Mouse (Mus musculus) intestine, embryonic 15.5 days (tissue): ENCODE results near the gene Fam171a2. TPM values are rescaled to one million over a fixed set of nuclear protein-coding genes. Genes with fewer than 3 reads are reported as not detected.

Source experiments
- ATAC-seq: fragments of 200-750 bp; cut with Nextera tagmentation; 2 replicates; pipeline ENCODE4 v1.8.0; 2017; ENCODE audit warnings: moderate TSS enrichment, moderate library complexity
- H3K27ac ChIP-seq: fragments of 300-500 bp; sonication (generic); 2 replicates; pipeline ENCODE4 v1.5.1; 2015; ENCODE audit warnings: mild to moderate bottlenecking, inconsistent platforms
- H3K27me3 ChIP-seq: fragments of 300-500 bp; sonication (generic); replicated peaks from 2 replicates; pipeline ENCODE4 v1.6.1; 2015; ENCODE audit warnings: inconsistent platforms
- H3K36me3 ChIP-seq: fragments of 300-500 bp; sonication (generic); 2 replicates; pipeline ENCODE4 v1.6.1; 2015; ENCODE audit warnings: inconsistent platforms
- H3K4me1 ChIP-seq: fragments of 300-500 bp; sonication (generic); replicated peaks from 2 replicates; pipeline ENCODE4 v1.6.1; 2015; ENCODE audit warnings: inconsistent platforms
- H3K4me2 ChIP-seq: fragments of 300-500 bp; sonication (generic); replicated peaks from 2 replicates; pipeline ENCODE4 v1.6.1; 2015; ENCODE audit warnings: mild to moderate bottlenecking, inconsistent platforms
- H3K4me3 ChIP-seq: fragments of 300-500 bp; sonication (generic); replicated peaks from 2 replicates; pipeline ENCODE4 v1.5.1; 2015; ENCODE audit warnings: inconsistent platforms
- H3K9ac ChIP-seq: fragments of 300-500 bp; sonication (generic); 2 replicates; pipeline ENCODE4 v1.6.1; 2015; ENCODE audit warnings: inconsistent platforms
- H3K9me3 ChIP-seq: fragments of 300-500 bp; sonication (generic); 2 replicates; pipeline ENCODE4 v1.6.1; 2016; ENCODE audit warnings: inconsistent platforms
- WGBS: fragments of 180-500 bp; shearing (Covaris S2); methylation state at CpG from one replicate; pipeline ENCODE4 v1.1.7; 2015; 5-methylcytosine and 5-hydroxymethylcytosine counted together
- polyA plus RNA-seq: library from polyadenylated mRNA; unstranded; fragments of >200 nt; fragmentation: Nextera tagmentation; extraction: Ambion mirVana; gene quantifications from 2 replicates; pipeline ENCODE4 v1.2.1, GENCODE M21; 2015

The Fam171a2 gene
- polyA plus RNA-seq, 1 experiment from 2014 or later: 3.2 TPM

- Histone ChIP-seq H3K4me3 (no peak overlapping the region), H3K9me3 (no peaks in the 10 kb centered on the region), H3K4me1 (peaks cover 39% of the 10 kb centered on the region), H3K4me2 (no peak overlapping the region), H3K27me3 (no peaks in the 10 kb centered on the region), H3K9ac (no peak overlapping the region), H3K27ac (no peak overlapping the region), H3K36me3 (no peaks in the 10 kb centered on the region)
- no peak for ATAC-seq
- WGBS: 20% methylated on average over 8 of the region's 8 CpGs
These were observed 845 bp upstream of the Fam171a2 start for GRCm38 (mm10) chr11:102448327-102448726.

- Histone ChIP-seq H3K36me3 (0 out of 2 replicates have a peak, but pooled peaks cover 3% of the 10 kb centered on the region), H3K27me3 (no peaks in the 10 kb centered on the region), H3K4me3 (peak overlapping the region; percentile 90), H3K9me3 (no peaks in the 10 kb centered on the region), H3K9ac (peak overlapping the region; percentile 96), H3K4me1 (peaks cover 39% of the 10 kb centered on the region), H3K27ac (peak overlapping the region; percentile 90), H3K4me2 (peak overlapping the region; percentile 96)
- peak; percentile 59 for ATAC-seq
- under 1% methylated on average over 45 of the region's 49 CpGs for WGBS
These were observed 661 bp downstream of the Fam171a2 start for GRCm38 (mm10) chr11:102446581-102447461.

- Histone ChIP-seq H3K27ac (peak overlapping the region; percentile 90), H3K9me3 (no peaks in the 10 kb centered on the region), H3K27me3 (no peaks in the 10 kb centered on the region), H3K4me1 (peaks cover 39% of the 10 kb centered on the region), H3K4me2 (peak overlapping the region; percentile 96), H3K4me3 (peak overlapping the region; percentile 90), H3K36me3 (0 out of 2 replicates have a peak, but pooled peaks cover 3% of the 10 kb centered on the region), H3K9ac (peak overlapping the region; percentile 96)
- 15% methylated on average over 7 of the region's 7 CpGs for WGBS
- peak; percentile 46 for ATAC-seq
These were observed 1.6 kb downstream of the Fam171a2 start for GRCm38 (mm10) chr11:102445891-102446361.

- ATAC-seq: peak; percentile 13
- Histone ChIP-seq H3K27ac (peak overlapping the region; percentile 90), H3K4me2 (peak overlapping the region; percentile 96), H3K27me3 (no peaks in the 10 kb centered on the region), H3K4me1 (peaks cover 39% of the 10 kb centered on the region), H3K9me3 (no peaks in the 10 kb centered on the region), H3K4me3 (peak overlapping the region; percentile 90), H3K9ac (0 out of 2 replicates have a peak overlapping the region, but pooled peaks have one; percentile 96), H3K36me3 (0 out of 2 replicates have a peak, but pooled peaks cover 3% of the 10 kb centered on the region)
- 22% methylated on average over 10 of the region's 10 CpGs for WGBS
These were observed 2.1 kb downstream of the Fam171a2 start for GRCm38 (mm10) chr11:102445264-102445890.

GRCm38 (mm10) chr11:102444781-102445180 is 2.7 kb downstream of the Fam171a2 start:
- Histone ChIP-seq H3K9ac (no peak overlapping the region), H3K4me1 (peaks cover 39% of the 10 kb centered on the region), H3K27me3 (no peaks in the 10 kb centered on the region), H3K36me3 (peaks cover 4% of the 10 kb centered on the region; the same call in 1 of the 2 replicates), H3K4me2 (peak overlapping the region; percentile 96), H3K4me3 (0 out of 2 replicates have a peak overlapping the region, but pooled peaks have one; percentile 90), H3K9me3 (no peaks in the 10 kb centered on the region), H3K27ac (no peak overlapping the region; the same call in 1 of the 2 replicates)
- 12% methylated on average over 6 of the region's 6 CpGs for WGBS
- no peak for ATAC-seq

- H3K27me3 ChIP-seq: no peaks in the 10 kb centered on the region
- no peak overlapping the region for H3K9ac ChIP-seq
- 70% methylated on average over 3 of the region's 3 CpGs for WGBS
- peaks cover 6% of the 10 kb centered on the region; the same call in 1 of the 2 replicates for H3K36me3 ChIP-seq
- no peak overlapping the region for H3K27ac ChIP-seq
- peaks cover 39% of the 10 kb centered on the region for H3K4me1 ChIP-seq
- no peak overlapping the region for H3K4me2 ChIP-seq
- ATAC-seq: no peak
- no peak overlapping the region for H3K4me3 ChIP-seq
- no peaks in the 10 kb centered on the region for H3K9me3 ChIP-seq
These were observed 3.2 kb downstream of the Fam171a2 start for GRCm38 (mm10) chr11:102444321-102444720.

GRCm38 (mm10) chr11:102443740-102444139 is 3.7 kb downstream of the Fam171a2 start:
- ATAC-seq: no peak
- WGBS: 66% methylated on average over 12 of the region's 12 CpGs
- no peak overlapping the region for H3K4me2 ChIP-seq
- no peaks in the 10 kb centered on the region for H3K9me3 ChIP-seq
- H3K27ac ChIP-seq: no peak overlapping the region
- H3K4me1 ChIP-seq: peaks cover 39% of the 10 kb centered on the region
- no peak overlapping the region for H3K9ac ChIP-seq
- no peak overlapping the region for H3K4me3 ChIP-seq
- H3K27me3 ChIP-seq: 0 out of 2 replicates have a peak, but pooled peaks cover 1% of the 10 kb centered on the region
- peaks cover 6% of the 10 kb centered on the region for H3K36me3 ChIP-seq

- no peak for ATAC-seq
- 88% methylated on average over 6 of the region's 6 CpGs for WGBS
- Histone ChIP-seq H3K36me3 (peaks cover 6% of the 10 kb centered on the region), H3K4me2 (no peak overlapping the region), H3K27ac (no peak overlapping the region), H3K9me3 (no peaks in the 10 kb centered on the region), H3K4me1 (peaks cover 40% of the 10 kb centered on the region), H3K9ac (no peak overlapping the region), H3K27me3 (0 out of 2 replicates have a peak, but pooled peaks cover 6% of the 10 kb centered on the region), H3K4me3 (no peak overlapping the region)
These were observed 5.4 kb downstream of the Fam171a2 start for GRCm38 (mm10) chr11:102442089-102442488.

- Histone ChIP-seq H3K9me3 (no peaks in the 10 kb centered on the region), H3K4me2 (no peak overlapping the region), H3K36me3 (peaks cover 6% of the 10 kb centered on the region), H3K9ac (no peak overlapping the region), H3K4me3 (no peak overlapping the region), H3K27me3 (0 out of 2 replicates have a peak, but pooled peaks cover 6% of the 10 kb centered on the region), H3K4me1 (peaks cover 40% of the 10 kb centered on the region), H3K27ac (no peak overlapping the region)
- 80% methylated on average over 3 of the region's 3 CpGs for WGBS
- ATAC-seq: no peak
These were observed 6.0 kb downstream of the Fam171a2 start for GRCm38 (mm10) chr11:102441434-102441833.

GRCm38 (mm10) chr11:102440255-102440654 is 7.2 kb downstream of the Fam171a2 start:
- Histone ChIP-seq H3K27me3 (0 out of 2 replicates have a peak, but pooled peaks cover 6% of the 10 kb centered on the region), H3K9me3 (no peaks in the 10 kb centered on the region), H3K4me1 (peaks cover 28% of the 10 kb centered on the region), H3K4me2 (no peak overlapping the region), H3K4me3 (no peak overlapping the region), H3K36me3 (peaks cover 14% of the 10 kb centered on the region), H3K27ac (no peak overlapping the region), H3K9ac (no peak overlapping the region)
- ATAC-seq: no peak
- 88% methylated on average over 8 of the region's 8 CpGs for WGBS

GRCm38 (mm10) chr11:102439093-102440082 is 8.1 kb downstream of the Fam171a2 start:
- Histone ChIP-seq H3K4me1 (peaks cover 21% of the 10 kb centered on the region), H3K27ac (no peak overlapping the region), H3K4me2 (peak overlapping the region; percentile 96; the same call in 1 of the 2 replicates), H3K4me3 (no peak overlapping the region), H3K9ac (no peak overlapping the region), H3K36me3 (peaks cover 22% of the 10 kb centered on the region), H3K9me3 (no peaks in the 10 kb centered on the region), H3K27me3 (0 out of 2 replicates have a peak, but pooled peaks cover 6% of the 10 kb centered on the region)
- WGBS: 84% methylated on average over 14 of the region's 14 CpGs
- no peak for ATAC-seq
